Mouse (Mus musculus): ENCODE data around the gene Scamp2. TPM values are rescaled to one million over a fixed set of nuclear protein-coding genes. Genes with fewer than 3 reads are reported as not detected.
A peak's percentile ranks its signal among the peaks of the same experiment; 100 is the strongest.

The Scamp2 gene
- polyA plus RNA-seq, 1 experiment from 2014 or later, result 69.5 TPM

- H3K36me3 ChIP-seq (ENCODE audit: insufficient read depth, low read length), result peaks cover 29% of the 10 kb centered on the region
- no peak overlapping the region for H3K4me3 ChIP-seq (ENCODE audit: low read depth, low read length)
- no peak for ATAC-seq
- H3K4me1 ChIP-seq (ENCODE audit: insufficient read depth, low read depth, low read length), result no peaks in the 10 kb centered on the region
- DNase-seq (ENCODE audit: low spot score), result peak; percentile 2
- no peak overlapping the region for H3K9ac ChIP-seq (replicated peaks; ENCODE audit: low read depth)
- H3K27me3 ChIP-seq (replicated peaks; ENCODE audit: insufficient read depth, low read length), result no peaks in the 10 kb centered on the region
- no peak overlapping the region for H3K27ac ChIP-seq (ENCODE audit: low read length)
- 87% methylated on average over 15 of the region's 15 CpGs for WGBS
- H3K4me2 ChIP-seq (replicated peaks; ENCODE audit: low read depth, low read length), result no peak overlapping the region
- H3K9me3 ChIP-seq (ENCODE audit: low read length), result no peaks in the 10 kb centered on the region
- TF ChIP-seq EP300 (IDR thresholded peaks at IDR 0.05), result no peak
- no peak for TF ChIP-seq CTCF (IDR thresholded peaks at IDR 0.05)
Observed at GRCm38 (mm10) chr9:57625674-57626500, 65.1 kb downstream of the Scamp2 start.

GRCm38 (mm10) chr9:57627191-57627590, 66.4 kb downstream of the Scamp2 start:
- ATAC-seq (no peak), DNase-seq (ENCODE audit: low spot score) (no peak)
- no peak overlapping the region for H3K9ac ChIP-seq (replicated peaks; ENCODE audit: low read depth)
- no peak overlapping the region for H3K27ac ChIP-seq (ENCODE audit: low read length)
- H3K4me3 ChIP-seq (ENCODE audit: low read depth, low read length), result no peak overlapping the region
- H3K9me3 ChIP-seq (ENCODE audit: low read length), result no peaks in the 10 kb centered on the region
- no peaks in the 10 kb centered on the region for H3K4me1 ChIP-seq (ENCODE audit: insufficient read depth, low read depth, low read length)
- no peak overlapping the region for H3K4me2 ChIP-seq (replicated peaks; ENCODE audit: low read depth, low read length)
- 89% methylated on average over 17 of the region's 17 CpGs for WGBS
- no peaks in the 10 kb centered on the region for H3K27me3 ChIP-seq (replicated peaks; ENCODE audit: insufficient read depth, low read length)
- TF ChIP-seq EP300 (IDR thresholded peaks at IDR 0.05) (no peak), CTCF (IDR thresholded peaks at IDR 0.05) (no peak)
- H3K36me3 ChIP-seq (ENCODE audit: insufficient read depth, low read length), result peaks cover 29% of the 10 kb centered on the region

- DNase-seq (ENCODE audit: low spot score), result peak; percentile 3
- TF ChIP-seq EP300 (IDR thresholded peaks at IDR 0.05) (no peak), CTCF (IDR thresholded peaks at IDR 0.05) (no peak)
- ATAC-seq, result no peak
- Histone ChIP-seq H3K27me3 (replicated peaks; ENCODE audit: insufficient read depth, low read length) (no peaks in the 10 kb centered on the region), H3K27ac (ENCODE audit: low read length) (no peak overlapping the region), H3K4me1 (ENCODE audit: insufficient read depth, low read depth, low read length) (no peaks in the 10 kb centered on the region), H3K36me3 (ENCODE audit: insufficient read depth, low read length) (peaks cover 29% of the 10 kb centered on the region), H3K9ac (replicated peaks; ENCODE audit: low read depth) (no peak overlapping the region), H3K9me3 (ENCODE audit: low read length) (no peaks in the 10 kb centered on the region), H3K4me3 (ENCODE audit: low read depth, low read length) (no peak overlapping the region), H3K4me2 (replicated peaks; ENCODE audit: low read depth, low read length) (no peak overlapping the region)
- WGBS, result 88% methylated on average over 11 of the region's 11 CpGs
Observed at GRCm38 (mm10) chr9:57627892-57628291, 67.1 kb downstream of the Scamp2 start.

- Histone ChIP-seq H3K36me3 (ENCODE audit: insufficient read depth, low read length) (peaks cover 29% of the 10 kb centered on the region), H3K4me3 (ENCODE audit: low read depth, low read length) (no peak overlapping the region), H3K4me2 (replicated peaks; ENCODE audit: low read depth, low read length) (no peak overlapping the region), H3K9me3 (ENCODE audit: low read length) (no peaks in the 10 kb centered on the region), H3K27ac (ENCODE audit: low read length) (no peak overlapping the region), H3K4me1 (ENCODE audit: insufficient read depth, low read depth, low read length) (no peaks in the 10 kb centered on the region), H3K27me3 (replicated peaks; ENCODE audit: insufficient read depth, low read length) (no peaks in the 10 kb centered on the region), H3K9ac (replicated peaks; ENCODE audit: low read depth) (no peak overlapping the region)
- DNase-seq (ENCODE audit: low spot score), result peak; percentile 4
- WGBS, result 88% methylated on average over 12 of the region's 12 CpGs
- no peak for TF ChIP-seq EP300 (IDR thresholded peaks at IDR 0.05)
- no peak for ATAC-seq
Observed at GRCm38 (mm10) chr9:57628717-57629116, 68.0 kb downstream of the Scamp2 start.

GRCm38 (mm10) chr9:57629118-57629874, 68.6 kb downstream of the Scamp2 start:
- H3K4me1 ChIP-seq (ENCODE audit: insufficient read depth, low read depth, low read length), result no peaks in the 10 kb centered on the region; the same call in 1 of the 2 replicates
- no peak overlapping the region for H3K9ac ChIP-seq (replicated peaks; ENCODE audit: low read depth)
- DNase-seq (ENCODE audit: low spot score), result peak; percentile 77
- peaks cover 29% of the 10 kb centered on the region for H3K36me3 ChIP-seq (ENCODE audit: insufficient read depth, low read length)
- 61% methylated on average over 14 of the region's 14 CpGs for WGBS
- peak; percentile 80 for ATAC-seq
- H3K27ac ChIP-seq (ENCODE audit: low read length), result no peak overlapping the region
- no peaks in the 10 kb centered on the region for H3K27me3 ChIP-seq (replicated peaks; ENCODE audit: insufficient read depth, low read length)
- no peak overlapping the region for H3K4me2 ChIP-seq (replicated peaks; ENCODE audit: low read depth, low read length)
- no peak for TF ChIP-seq EP300 (IDR thresholded peaks at IDR 0.05)
- peak; percentile 99 for TF ChIP-seq CTCF (IDR thresholded peaks at IDR 0.05)
- H3K4me3 ChIP-seq (ENCODE audit: low read depth, low read length), result no peak overlapping the region
- no peaks in the 10 kb centered on the region for H3K9me3 ChIP-seq (ENCODE audit: low read length)

GRCm38 (mm10) chr9:57633481-57634024, 72.8 kb downstream of the Scamp2 start:
- Histone ChIP-seq H3K27ac (ENCODE audit: low read length) (no peak overlapping the region), H3K9me3 (ENCODE audit: low read length) (no peaks in the 10 kb centered on the region), H3K4me1 (ENCODE audit: insufficient read depth, low read depth, low read length) (peaks cover 16% of the 10 kb centered on the region; the same call in 1 of the 2 replicates), H3K9ac (replicated peaks; ENCODE audit: low read depth) (no peak overlapping the region), H3K27me3 (replicated peaks; ENCODE audit: insufficient read depth, low read length) (no peaks in the 10 kb centered on the region), H3K4me3 (ENCODE audit: low read depth, low read length) (no peak overlapping the region), H3K36me3 (ENCODE audit: insufficient read depth, low read length) (peaks cover 5% of the 10 kb centered on the region; the same call in 1 of the 2 replicates), H3K4me2 (replicated peaks; ENCODE audit: low read depth, low read length) (no peak overlapping the region)
- 36% methylated on average over 4 of the region's 4 CpGs for WGBS
- DNase-seq (ENCODE audit: low spot score), result peak; percentile 38
- TF ChIP-seq EP300 (IDR thresholded peaks at IDR 0.05), result no peak
- peak; percentile 51 for TF ChIP-seq CTCF (IDR thresholded peaks at IDR 0.05)
- ATAC-seq, result no peak

All from lung, postnatal 0 days (tissue).